Mouse (Mus musculus): Measurements from ENCODE around the gene Wfdc21. TPM values are rescaled to one million over a fixed set of nuclear protein-coding genes. Genes with fewer than 3 reads are reported as not detected.

Wfdc21 gene
- not detected in 2 replicates for polyA plus RNA-seq (2015; fragmentation: Nextera tagmentation; extraction: Ambion mirVana)

DNA sequence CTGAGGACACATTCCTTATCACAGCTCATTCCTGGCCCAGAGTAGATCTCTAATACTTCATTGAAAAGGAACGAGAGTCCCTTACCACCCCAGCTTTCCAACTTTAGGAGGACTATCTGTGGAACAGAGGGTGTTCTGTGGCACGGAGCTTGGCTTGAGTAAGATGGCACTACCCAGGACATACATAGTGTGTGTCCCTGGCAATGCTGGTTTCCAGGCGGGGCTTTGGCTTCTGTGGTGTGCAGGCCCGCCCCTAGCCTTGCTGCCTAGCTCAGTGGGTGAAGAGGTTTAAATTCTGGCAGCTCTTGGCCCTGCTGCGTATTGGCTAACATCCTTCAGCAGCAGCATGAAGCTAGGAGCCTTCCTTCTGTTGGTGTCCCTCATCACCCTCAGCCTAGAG, at the start of gene Wfdc21:
Gene Wfdc21, plus strand, starts transcription at position 260 of the 400 bp plus-strand sequence.
- H3K4me3 ChIP-seq: no peak within 1 kb of the TSS

DNA sequence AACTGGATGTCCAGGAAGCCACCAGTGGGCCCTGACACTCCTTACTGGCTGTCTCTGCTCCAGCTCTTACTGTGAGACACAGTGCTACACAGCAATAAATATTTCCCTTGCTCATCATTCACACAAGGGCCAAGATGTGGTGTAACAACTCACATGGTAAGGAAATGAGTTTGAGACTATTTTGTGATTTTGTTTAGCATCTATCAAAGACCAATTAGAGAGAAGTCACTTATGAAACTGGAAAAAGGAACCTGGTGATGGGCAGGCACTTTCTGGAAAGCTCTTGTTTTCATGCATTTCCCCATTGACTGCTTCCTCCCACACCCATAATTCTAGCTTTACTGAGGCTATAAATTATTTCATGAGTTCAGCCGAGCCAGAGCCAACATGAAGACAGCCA, 43.0 kb upstream of the Wfdc21 start, which contains the start of gene Wfdc17:
Gene Wfdc17, plus strand, starts transcription at position 287 of the 400 bp plus-strand sequence.
- Histone ChIP-seq H3K27me3 (no peaks in the 10 kb centered on the region), H3K4me2 (no peak within 1 kb of the TSS), H3K27ac (replicated peaks) (no peak within 1 kb of the TSS), H3K9me3 (no peaks in the 10 kb centered on the region), H3K9ac (no peak within 1 kb of the TSS), H3K36me3 (no peaks in the 10 kb centered on the region), H3K4me1 (replicated peaks) (no peaks in the 10 kb centered on the region), H3K4me3 (no peak within 1 kb of the TSS)
- ATAC-seq (ENCODE audit: low read depth): no peak
- WGBS: 23% methylated on average over 1 of the region's 1 CpGs

More for the DNA sequence above, at the start of gene Wfdc21:
- Histone ChIP-seq H3K4me2 (no peak within 1 kb of the TSS), H3K9me3 (no peaks in the 10 kb centered on the region), H3K27me3 (peaks cover 34% of the 10 kb centered on the region), H3K4me1 (replicated peaks) (no peaks in the 10 kb centered on the region), H3K9ac (no peak within 1 kb of the TSS), H3K27ac (replicated peaks) (no peak within 1 kb of the TSS), H3K36me3 (no peaks in the 10 kb centered on the region)
- no peak for ATAC-seq (ENCODE audit: low read depth)
- WGBS: 82% methylated on average over 5 of the region's 5 CpGs

DNA sequence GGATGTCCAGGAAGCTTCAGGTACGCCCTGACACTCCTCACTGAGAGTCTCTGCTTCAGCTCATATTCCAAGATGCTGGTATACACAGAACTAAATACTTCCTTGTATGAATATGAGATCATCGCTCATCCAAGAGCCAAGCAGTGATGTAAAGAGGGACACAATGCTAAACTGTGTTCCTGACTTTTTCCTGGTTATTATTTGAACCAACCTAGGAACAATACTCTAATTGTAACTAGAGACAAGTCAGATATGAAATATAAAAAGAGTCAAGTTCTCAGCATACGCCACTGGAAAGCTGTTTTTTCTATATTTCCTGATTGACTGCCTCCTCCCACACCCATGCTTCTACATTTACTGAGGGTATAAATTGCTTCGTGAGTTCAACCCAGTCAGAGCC, 38.0 kb upstream of the Wfdc21 start, which contains the start of gene Wfdc18:
Gene Wfdc18, plus strand, starts transcription at position 301 of the 400 bp plus-strand sequence.
- Histone ChIP-seq H3K27me3 (no peaks in the 10 kb centered on the region), H3K36me3 (no peaks in the 10 kb centered on the region), H3K4me3 (no peak within 1 kb of the TSS), H3K4me1 (replicated peaks) (no peaks in the 10 kb centered on the region), H3K27ac (replicated peaks) (no peak within 1 kb of the TSS), H3K4me2 (no peak within 1 kb of the TSS), H3K9me3 (no peaks in the 10 kb centered on the region), H3K9ac (no peak within 1 kb of the TSS)
- WGBS: 75% methylated on average over 4 of the region's 4 CpGs
- ATAC-seq (ENCODE audit: low read depth): no peak

DNA sequence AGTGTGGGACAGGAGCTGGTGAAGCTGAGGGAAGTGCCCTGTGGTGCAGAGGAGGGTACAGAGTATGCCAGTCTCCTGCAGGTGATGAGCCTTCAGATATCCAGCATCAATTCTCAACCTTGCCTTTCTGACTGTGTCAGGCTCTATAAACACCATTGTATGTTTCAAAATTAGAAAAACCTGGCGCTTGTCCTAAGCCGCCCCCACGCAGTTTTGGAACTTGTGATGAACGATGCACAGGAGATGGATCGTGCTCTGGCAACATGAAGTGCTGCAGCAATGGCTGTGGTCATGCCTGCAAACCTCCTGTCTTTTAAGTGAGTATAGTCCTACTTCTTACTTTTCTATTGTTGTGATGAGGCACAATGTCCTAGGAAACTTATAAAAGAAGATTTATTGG, 37.1 kb upstream of the Wfdc21 start:
- no peak overlapping the region for H3K4me3 ChIP-seq
- no peaks in the 10 kb centered on the region for H3K27me3 ChIP-seq
- no peak overlapping the region for H3K27ac ChIP-seq (replicated peaks)
- no peaks in the 10 kb centered on the region for H3K4me1 ChIP-seq (replicated peaks)
- H3K9me3 ChIP-seq: no peaks in the 10 kb centered on the region
- H3K9ac ChIP-seq: no peak overlapping the region
- no peak for ATAC-seq (ENCODE audit: low read depth)
- WGBS: 94% methylated on average over 5 of the region's 5 CpGs
- H3K4me2 ChIP-seq: no peak overlapping the region
- H3K36me3 ChIP-seq: no peaks in the 10 kb centered on the region

DNA sequence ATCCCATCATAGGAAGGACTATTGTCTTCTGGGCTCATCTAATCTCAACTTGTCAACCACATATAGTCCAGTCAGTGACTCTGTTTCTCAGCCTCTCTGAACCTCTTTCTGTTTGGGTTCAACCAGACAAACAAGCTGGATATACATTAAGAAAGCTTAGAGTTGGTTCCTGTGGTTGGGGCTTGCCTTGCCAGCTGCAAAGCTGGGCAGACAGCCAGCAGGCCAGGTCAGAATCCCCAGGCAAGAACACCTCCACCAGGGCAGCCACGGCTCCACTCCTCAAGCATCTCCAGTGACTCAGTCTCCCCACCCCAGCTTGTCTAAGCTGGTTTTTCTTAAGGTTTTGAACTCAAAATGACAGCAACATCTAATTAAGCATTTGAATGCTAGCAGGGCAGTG, 34.1 kb upstream of the Wfdc21 start:
- WGBS: 89% methylated on average over 1 of the region's 1 CpGs
- Histone ChIP-seq H3K9me3 (no peaks in the 10 kb centered on the region), H3K9ac (no peak overlapping the region), H3K36me3 (no peaks in the 10 kb centered on the region), H3K27me3 (no peaks in the 10 kb centered on the region), H3K4me2 (no peak overlapping the region), H3K4me1 (replicated peaks) (no peaks in the 10 kb centered on the region), H3K4me3 (no peak overlapping the region), H3K27ac (replicated peaks) (no peak overlapping the region)
- ATAC-seq (ENCODE audit: low read depth): no peak

DNA sequence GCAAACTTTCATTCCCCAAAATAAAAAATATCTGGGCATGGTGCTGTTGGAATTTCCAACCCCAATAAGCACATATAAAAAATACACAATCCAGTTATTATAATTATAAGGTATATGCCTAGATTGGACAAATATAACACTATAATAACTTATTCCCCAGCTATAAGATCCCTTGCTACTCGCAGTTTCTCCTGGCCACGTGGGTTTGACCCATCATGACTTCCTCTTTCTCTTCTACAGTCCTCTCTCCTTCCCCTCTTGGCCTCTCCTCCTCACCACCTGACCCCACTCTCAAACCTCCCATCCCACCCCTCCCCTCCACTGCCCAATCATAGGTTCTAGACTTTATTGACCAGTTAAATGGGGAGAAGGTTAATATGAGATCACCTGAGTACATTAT, 32.8 kb upstream of the Wfdc21 start:
- ATAC-seq (ENCODE audit: low read depth): no peak
- 77% methylated on average over 2 of the region's 2 CpGs for WGBS

DNA sequence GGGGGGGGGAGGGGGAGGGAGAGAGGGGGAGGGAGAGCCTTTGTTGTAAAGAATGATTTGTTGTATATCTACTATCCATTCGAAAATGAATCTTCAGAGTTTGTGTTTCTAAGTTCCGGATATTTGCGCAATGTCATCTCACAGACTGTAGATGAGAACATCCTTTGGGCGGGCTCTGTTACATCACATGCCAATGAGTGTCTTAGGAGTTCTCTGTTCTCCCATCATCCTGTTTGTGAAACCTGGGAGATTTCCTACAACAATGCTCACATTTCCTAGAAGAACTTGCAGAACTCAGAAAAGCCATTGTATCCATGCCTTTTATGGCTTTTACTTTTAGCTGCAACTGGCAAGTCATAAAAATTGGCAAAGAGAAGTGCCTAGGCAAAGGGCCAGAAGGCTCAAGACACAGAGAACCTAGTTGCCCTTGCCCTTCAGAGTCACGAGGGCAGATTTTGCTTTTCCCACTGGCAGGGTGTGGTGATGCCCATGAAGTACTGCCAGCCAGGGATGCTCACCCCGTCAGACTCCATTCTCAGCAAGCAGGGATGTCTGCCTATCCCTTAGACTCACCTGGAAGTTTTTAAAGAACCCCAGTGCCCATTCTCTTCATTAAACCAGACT, 29.6 kb upstream of the Wfdc21 start:
- no peak overlapping the region for H3K4me3 ChIP-seq
- H3K27me3 ChIP-seq: no peaks in the 10 kb centered on the region
- H3K9ac ChIP-seq: no peak overlapping the region
- ATAC-seq (ENCODE audit: low read depth): no peak
- no peaks in the 10 kb centered on the region for H3K9me3 ChIP-seq
- H3K27ac ChIP-seq (replicated peaks): no peak overlapping the region
- 87% methylated on average over 6 of the region's 6 CpGs for WGBS
- no peaks in the 10 kb centered on the region for H3K4me1 ChIP-seq (replicated peaks)
- H3K4me2 ChIP-seq: no peak overlapping the region
- no peaks in the 10 kb centered on the region for H3K36me3 ChIP-seq

More for the DNA sequence above, 32.8 kb upstream of the Wfdc21 start:
- H3K4me3 ChIP-seq: no peak overlapping the region
- H3K9me3 ChIP-seq: no peaks in the 10 kb centered on the region
- no peaks in the 10 kb centered on the region for H3K36me3 ChIP-seq
- no peak overlapping the region for H3K4me2 ChIP-seq
- H3K4me1 ChIP-seq (replicated peaks): no peaks in the 10 kb centered on the region
- no peaks in the 10 kb centered on the region for H3K27me3 ChIP-seq
- H3K9ac ChIP-seq: no peak overlapping the region
- H3K27ac ChIP-seq (replicated peaks): no peak overlapping the region

DNA sequence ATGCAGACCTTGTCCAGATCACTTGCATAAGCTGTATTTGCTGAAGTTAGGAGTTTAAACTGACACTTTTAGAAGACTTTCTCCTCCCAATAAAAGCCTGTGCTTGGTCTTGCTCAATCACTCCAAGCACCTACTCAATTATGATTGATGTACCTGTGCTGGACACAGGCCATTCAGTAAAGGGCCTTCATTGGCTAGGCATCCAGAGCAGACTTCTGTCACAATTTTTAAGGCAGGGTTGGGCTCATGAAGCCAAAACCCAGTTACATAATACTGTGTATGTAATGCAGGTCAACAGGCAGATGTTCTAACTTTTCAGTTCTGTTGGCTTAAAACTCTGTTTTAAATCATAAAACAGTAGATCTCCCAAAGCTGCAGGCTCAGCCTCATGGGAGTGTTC, 26.0 kb upstream of the Wfdc21 start:
- no peak overlapping the region for H3K4me2 ChIP-seq
- H3K27ac ChIP-seq (replicated peaks): no peak overlapping the region
- no peaks in the 10 kb centered on the region for H3K9me3 ChIP-seq
- no peaks in the 10 kb centered on the region for H3K36me3 ChIP-seq
- ATAC-seq (ENCODE audit: low read depth): no peak
- no peaks in the 10 kb centered on the region for H3K4me1 ChIP-seq (replicated peaks)
- H3K27me3 ChIP-seq: no peaks in the 10 kb centered on the region
- H3K9ac ChIP-seq: no peak overlapping the region
- no peak overlapping the region for H3K4me3 ChIP-seq

DNA sequence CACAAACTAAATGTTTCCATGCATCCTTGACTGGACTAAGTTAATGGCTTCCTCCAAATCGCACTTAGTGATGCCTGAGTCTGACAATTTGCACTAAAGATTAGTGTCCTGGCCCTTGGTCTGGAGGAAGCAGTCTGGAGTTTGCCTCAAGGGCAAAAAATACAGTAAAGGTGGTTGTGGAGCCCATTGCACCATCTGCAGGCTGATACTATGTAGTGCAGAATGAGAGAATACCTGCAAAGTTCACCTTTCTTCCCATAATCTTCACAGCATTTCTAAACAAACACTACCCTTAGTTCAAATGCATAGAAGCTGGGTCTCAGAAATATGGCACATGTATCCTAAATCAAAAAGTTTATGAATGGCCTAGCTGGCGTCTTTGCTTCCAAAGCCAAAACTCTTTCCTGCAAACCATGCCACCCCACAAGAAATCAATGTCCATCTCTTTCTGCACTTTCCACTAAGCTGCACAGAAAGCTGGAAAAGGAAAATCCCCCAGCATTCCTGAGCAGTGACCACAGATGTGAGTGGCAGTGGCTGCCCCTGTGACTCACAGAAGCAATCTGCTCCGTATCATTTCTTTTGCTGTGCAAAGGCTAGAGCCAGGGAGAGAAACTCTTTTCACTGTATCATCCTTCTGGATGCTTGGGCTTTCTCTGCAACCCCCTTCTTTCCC, 17.8 kb upstream of the Wfdc21 start:
- H3K4me1 ChIP-seq (replicated peaks): no peaks in the 10 kb centered on the region
- no peak overlapping the region for H3K4me3 ChIP-seq
- H3K4me2 ChIP-seq: no peak overlapping the region
- H3K36me3 ChIP-seq: no peaks in the 10 kb centered on the region
- no peaks in the 10 kb centered on the region for H3K9me3 ChIP-seq
- H3K27me3 ChIP-seq: no peaks in the 10 kb centered on the region
- H3K9ac ChIP-seq: no peak overlapping the region
- WGBS: 74% methylated on average over 3 of the region's 3 CpGs
- ATAC-seq (ENCODE audit: low read depth): no peak
- no peak overlapping the region for H3K27ac ChIP-seq (replicated peaks)

DNA sequence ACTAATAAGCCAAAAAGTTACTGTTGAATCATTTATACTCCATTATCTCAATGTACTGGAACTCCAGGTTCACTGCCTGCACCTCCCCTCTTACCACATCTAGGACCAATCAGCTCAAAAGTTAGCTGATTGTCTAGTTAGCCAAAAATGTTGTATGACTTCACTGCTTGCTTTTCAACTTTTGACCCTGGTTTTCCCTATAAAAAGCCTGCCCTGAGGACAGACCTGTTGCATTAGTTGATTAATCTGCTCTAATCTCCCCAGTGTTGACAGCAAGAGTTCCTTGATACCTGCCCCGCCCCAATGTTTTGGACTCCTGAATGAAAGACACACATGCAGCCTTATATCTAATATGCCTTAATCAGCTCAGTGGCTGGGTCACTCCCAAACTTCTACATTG, 15.6 kb upstream of the Wfdc21 start:
- Histone ChIP-seq H3K4me1 (replicated peaks) (no peaks in the 10 kb centered on the region), H3K27me3 (no peaks in the 10 kb centered on the region), H3K4me3 (no peak overlapping the region), H3K4me2 (no peak overlapping the region), H3K9me3 (no peaks in the 10 kb centered on the region), H3K36me3 (no peaks in the 10 kb centered on the region), H3K27ac (replicated peaks) (no peak overlapping the region), H3K9ac (no peak overlapping the region)
- WGBS: 88% methylated on average over 1 of the region's 1 CpGs
- no peak for ATAC-seq (ENCODE audit: low read depth)

DNA sequence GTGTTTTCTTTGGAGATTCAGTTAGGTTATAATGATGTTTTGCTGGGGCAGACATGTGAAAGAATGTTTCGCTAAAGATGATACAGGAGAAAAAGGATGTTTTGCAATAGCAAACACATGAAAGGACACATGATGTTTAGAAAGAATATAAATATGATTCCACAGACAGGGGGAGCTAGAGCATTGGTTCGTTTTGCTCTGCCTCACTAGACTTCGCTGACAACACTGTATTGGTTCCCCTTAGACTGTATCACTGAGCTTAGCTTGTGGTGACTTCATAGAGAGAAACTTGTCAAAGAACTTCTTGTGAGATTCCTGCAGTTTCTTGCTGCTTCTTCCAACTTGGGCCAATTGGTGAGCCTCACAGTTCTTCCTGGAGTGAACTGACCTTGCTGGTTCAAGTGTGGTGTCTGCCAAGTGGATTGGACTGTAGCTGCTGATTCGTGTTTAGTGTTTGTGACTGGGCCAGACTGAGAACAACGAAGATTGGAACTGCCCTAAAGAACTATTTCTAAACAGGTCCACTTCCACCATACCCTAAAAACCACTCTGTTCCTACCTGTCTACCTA, 13.6 kb upstream of the Wfdc21 start:
- WGBS: 81% methylated on average over 5 of the region's 5 CpGs
- H3K27ac ChIP-seq (replicated peaks): no peak overlapping the region

DNA sequence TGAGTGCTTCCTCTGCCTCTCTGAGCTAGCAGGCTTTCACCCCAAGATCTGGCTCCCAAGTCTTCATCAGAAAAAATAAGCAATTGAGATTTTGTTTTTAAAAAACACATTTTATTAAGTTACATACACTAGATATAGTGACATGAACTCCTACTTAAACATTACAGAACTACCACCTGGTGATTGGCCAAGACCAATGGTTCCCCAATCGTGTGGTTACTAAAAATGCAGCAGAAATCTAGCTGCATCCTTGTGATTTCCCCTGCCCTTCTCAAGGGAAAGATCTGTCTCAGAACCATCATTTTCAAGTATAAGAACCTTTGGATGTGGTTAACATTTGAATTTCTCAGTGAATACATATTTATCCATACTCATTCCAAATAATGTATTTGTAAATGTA, 12.5 kb upstream of the Wfdc21 start:
- H3K4me2 ChIP-seq: no peak overlapping the region
- H3K4me3 ChIP-seq: no peak overlapping the region
- no peaks in the 10 kb centered on the region for H3K36me3 ChIP-seq
- H3K4me1 ChIP-seq (replicated peaks): no peaks in the 10 kb centered on the region
- no peak overlapping the region for H3K27ac ChIP-seq (replicated peaks)
- no peak overlapping the region for H3K9ac ChIP-seq
- H3K9me3 ChIP-seq: no peaks in the 10 kb centered on the region
- H3K27me3 ChIP-seq: no peaks in the 10 kb centered on the region
- WGBS: 81% methylated on average over 1 of the region's 1 CpGs
- no peak for ATAC-seq (ENCODE audit: low read depth)

More for the DNA sequence above, 13.6 kb upstream of the Wfdc21 start:
- Histone ChIP-seq H3K4me3 (no peak overlapping the region), H3K4me2 (no peak overlapping the region), H3K4me1 (replicated peaks) (no peaks in the 10 kb centered on the region), H3K9ac (no peak overlapping the region), H3K27me3 (no peaks in the 10 kb centered on the region), H3K36me3 (no peaks in the 10 kb centered on the region), H3K9me3 (no peaks in the 10 kb centered on the region)
- no peak for ATAC-seq (ENCODE audit: low read depth)
